Mouse (Mus musculus) cerebellum, postnatal 14 days (tissue): ENCODE measurements around the gene Ipmk.
"Not testable (repeated sequence)": the region's sequence is repeated elsewhere in the genome, so short reads cannot be mapped to it uniquely, and the experiment has no call there.

ENCODE experiments used
- DNase-seq, 2 experiments: peaks; one replicate each; pipeline ENCODE4 v3.0.0; 2021; ENCODE audit warnings: mixed read lengths in 2 of 2

The Ipmk gene

DNA sequence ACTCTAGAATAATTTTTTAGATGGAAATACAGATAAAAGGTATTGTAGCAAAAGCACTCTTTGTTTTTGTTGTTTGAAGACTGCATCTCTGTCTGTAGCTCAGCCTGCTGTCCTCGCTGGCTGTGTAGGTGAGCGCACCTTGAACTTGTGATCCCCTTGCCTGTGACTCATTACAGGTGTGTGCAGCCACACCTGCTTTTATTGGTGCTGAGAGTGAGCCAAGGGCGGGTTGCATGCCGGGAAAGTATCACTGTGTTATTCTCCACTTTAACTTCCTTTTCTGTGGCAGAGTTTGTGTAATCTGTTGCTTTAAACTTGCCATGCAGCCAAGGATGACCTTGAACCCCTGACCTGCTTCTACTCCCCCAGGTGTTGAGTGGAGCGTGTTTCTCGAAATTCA is 28.5 kb downstream of the Ipmk start:
- no peak for DNase-seq

DNA sequence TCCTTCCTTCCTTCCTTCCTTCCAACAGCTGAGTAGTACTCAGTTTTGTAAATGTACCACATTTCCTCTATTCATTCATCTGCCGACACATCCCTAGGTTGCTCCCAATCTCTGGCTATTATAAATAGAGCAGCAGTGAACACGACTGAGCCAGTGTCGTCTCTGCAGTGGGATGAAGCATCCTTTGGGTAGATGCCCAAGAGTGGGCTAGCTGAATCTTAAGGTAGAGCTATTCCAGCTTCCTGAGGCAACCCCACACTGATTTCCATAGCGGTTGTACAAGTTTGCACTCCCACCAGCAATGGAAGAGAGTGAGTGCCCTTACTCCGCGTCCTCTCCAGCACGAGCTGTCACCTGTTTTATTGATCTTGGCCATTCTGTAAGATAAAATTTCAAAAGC is 32.8 kb downstream of the Ipmk start:
- no peak for DNase-seq

DNA sequence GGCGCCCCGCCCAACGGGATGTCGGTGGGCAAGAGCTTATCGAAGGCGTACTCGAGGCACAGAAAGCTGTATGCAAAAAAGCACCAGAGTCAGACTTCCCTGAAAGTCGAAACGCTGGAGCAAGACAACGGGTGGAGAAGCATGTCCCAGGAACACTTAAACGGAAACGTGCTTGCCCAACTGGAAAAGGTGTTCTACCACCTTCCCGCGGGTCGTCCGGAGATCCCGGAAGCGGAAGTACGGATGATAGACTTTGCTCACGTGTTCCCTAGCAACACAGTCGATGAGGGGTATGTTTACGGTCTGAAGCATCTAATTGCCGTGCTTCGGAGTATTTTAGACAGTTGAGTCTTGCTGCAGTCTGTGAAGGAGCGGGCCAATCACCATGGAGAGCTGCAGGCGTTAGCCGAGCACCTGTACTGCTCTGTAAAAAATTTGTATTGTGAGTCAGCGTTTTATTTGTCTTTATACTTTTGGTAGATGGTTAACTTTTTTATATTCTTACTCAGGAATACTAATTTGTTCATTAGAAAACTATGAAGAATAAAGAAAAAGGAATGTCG is 34.0 kb downstream of the Ipmk start:
- no peak for DNase-seq

GRCm38 (mm10) chr10:71382109-71382508 is 34.5 kb downstream of the Ipmk start:
- DNase-seq: no peak

GRCm38 (mm10) chr10:71382858-71383551 is 35.4 kb downstream of the Ipmk start:
- DNase-seq: no peak

GRCm38 (mm10) chr10:71383552-71383924 is 36.0 kb downstream of the Ipmk start:
- not testable (repeated sequence) for DNase-seq

DNA sequence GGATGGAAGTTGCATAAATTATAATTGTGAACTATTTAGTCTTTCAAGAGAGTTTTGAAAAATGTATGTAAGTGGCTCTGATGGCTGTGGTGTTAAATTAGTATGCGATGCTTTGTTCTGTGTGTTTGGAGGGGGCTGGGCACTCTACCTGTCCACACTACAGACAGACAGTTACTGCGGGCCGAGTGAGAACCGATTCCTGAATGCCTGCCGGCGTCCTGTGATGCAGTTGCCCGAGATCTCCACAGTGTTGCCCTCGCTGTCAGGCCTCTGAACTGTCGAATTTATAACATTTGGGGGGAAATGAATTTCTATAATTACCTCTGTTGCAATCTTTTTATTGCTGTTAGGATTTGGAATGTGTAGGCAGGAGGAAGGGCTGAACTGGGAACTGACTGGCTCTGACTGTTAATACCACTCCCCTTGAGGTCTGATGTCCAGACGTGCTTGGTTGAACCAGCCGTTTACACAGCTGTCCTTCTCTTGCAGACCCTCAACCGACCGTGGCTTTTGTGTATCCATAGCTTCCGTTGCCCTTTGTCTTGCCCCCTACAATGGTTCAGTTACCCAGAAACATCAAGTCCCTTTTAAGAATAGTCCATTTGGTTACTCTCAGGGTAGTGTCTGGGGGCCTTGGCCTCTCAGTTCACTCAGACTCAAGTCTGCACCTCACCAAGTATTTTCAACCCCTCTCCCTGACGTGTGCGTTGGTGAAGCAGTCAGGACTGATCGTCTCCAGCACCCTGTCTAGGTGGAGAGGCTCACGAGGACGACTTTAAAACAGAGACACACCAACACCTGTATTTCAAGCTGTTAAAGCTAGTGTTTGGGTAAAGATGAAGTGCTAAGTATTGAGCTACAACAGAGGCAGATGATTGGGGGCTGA is 36.8 kb downstream of the Ipmk start:
- no peak for DNase-seq

DNA sequence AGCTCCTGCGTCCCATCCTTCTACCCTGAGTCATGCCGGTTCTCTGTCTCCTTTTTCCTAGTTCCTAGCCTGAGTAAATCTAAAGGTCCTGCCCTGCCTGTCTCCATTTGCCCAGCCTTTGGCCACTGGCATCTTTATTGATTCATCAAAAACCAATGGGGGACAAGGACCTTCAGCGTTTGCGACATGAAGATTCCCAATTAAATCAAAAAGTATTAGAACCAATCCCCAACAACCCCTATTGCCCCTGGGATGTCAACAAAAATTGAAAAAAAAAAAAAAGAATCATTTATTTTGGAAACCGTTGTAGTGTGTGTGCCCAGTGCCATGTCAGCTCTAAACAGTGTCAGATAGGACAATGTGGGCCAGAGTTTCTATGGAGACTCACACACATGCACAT is 41.7 kb downstream of the Ipmk start:
- no peak for DNase-seq

GRCm38 (mm10) chr10:71398383-71399145 is 51.0 kb downstream of the Ipmk start:
- no peak for DNase-seq

DNA sequence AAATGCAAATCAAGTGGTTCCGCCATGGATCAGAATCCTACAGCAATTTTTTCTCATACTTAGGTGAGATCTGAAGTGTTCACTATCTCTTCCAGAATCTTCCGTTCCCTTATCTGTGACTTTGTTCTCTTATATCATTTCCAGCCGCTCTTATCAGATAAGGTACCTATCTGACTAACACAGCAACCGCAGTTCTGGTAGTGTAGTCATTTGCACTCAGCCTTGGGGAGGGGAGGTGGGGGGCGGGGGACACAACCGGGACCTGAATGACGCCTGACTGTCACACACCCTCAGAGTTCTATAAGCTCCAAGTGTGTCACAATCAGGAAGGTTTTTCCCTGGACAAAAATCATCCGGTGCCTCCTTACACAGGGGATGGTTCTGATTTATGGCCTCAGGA is 51.8 kb downstream of the Ipmk start:
- no peak for DNase-seq

GRCm38 (mm10) chr10:71399987-71400386 is 52.4 kb downstream of the Ipmk start:
- no peak for DNase-seq

DNA sequence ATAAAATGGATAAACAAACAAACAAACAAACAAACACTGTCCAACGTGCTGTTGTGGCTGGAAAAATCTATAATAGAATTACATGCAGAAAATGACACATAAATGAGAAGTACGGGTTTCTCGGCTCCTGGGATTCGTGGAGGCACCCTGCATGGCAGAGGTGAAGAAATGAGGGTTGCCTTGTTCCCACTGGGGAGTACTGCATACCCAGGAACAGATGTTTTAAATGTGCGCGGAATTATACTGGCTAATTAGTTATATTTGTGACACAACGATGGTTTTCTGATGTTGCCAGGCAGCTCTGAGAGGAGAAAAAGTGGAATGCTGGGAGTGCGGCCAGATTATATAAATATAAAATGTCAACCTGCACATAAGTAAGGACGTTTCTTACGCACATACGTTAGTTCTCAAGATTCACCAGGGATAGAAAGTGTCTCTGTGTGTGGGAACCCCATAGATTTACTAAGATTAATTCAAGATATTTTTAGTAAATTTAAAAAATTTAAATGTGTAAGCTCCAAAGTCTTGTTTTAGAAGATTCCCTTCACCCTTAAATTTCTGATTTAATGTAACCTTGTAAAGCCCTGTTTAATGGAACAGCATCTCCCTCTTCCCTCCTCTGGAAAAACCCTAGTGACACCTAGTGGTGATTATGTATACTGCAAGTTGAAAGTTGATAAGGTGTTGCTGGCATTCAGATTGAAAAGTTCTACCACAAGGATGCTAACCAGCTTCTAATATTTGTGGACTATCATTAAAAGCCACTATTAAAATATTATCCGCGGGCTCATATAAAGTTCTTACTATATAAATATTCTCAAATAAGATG is 53.5 kb downstream of the Ipmk start:
- DNase-seq: peak; percentile 60 to 76

GRCm38 (mm10) chr10:71403638-71404037 is 56.1 kb downstream of the Ipmk start:
- DNase-seq: no peak

- no peak for DNase-seq
Measured at GRCm38 (mm10) chr10:71405523-71406217, 58.1 kb downstream of the Ipmk start.

DNA sequence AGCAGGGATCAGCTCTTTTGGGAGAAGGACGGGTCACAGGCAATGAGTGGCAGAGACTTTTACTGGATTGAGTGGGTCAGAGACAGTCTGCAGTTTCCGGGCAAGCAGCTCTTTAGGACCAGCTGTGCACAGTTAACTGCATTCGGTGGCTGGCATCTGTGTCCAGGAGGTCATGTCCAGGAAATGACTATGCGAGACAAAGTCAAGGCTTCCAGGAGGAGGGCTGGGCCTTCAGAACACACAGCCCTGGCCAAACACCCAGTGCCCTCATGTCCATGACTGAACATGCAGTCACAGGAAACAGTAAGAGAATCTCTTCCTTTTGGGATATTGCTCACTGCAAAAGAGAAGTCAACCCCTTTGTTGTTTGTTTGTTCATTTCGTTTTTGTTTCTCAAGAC is 62.4 kb downstream of the Ipmk start:
- no peak for DNase-seq

GRCm38 (mm10) chr10:71413401-71413800 is 65.8 kb downstream of the Ipmk start:
- DNase-seq: no peak

- no peak for DNase-seq
Measured at GRCm38 (mm10) chr10:71421531-71421930, 74.0 kb downstream of the Ipmk start.

- DNase-seq: peak; percentile 88 to 91
Measured at GRCm38 (mm10) chr10:71422047-71423037, 74.8 kb downstream of the Ipmk start.

- DNase-seq: no peak
Measured at GRCm38 (mm10) chr10:71426740-71427139, 79.2 kb downstream of the Ipmk start.

DNA sequence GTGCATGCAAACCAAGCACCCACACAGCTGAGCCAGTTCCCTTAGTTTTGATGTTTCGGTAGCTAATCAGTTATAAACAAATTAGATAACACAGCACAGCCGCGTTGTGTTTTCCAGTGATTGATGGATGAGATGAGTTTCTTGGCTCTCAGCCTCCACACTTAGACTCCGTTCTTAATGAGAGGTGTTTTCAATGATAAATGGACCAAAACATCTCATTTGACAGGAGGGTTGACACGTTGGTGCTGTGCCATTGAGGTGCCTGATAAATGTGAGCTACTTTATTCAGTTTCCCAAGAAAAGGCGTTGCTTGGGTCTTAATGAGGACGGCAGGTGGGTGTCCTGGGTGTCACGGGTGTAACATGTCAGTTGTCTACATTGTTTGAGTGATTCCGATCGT is 79.8 kb downstream of the Ipmk start:
- no peak for DNase-seq
